8 mouse cellular contexts compared by ENCODE assay signal in genomic region chr2:30690307-30690706, GRCm38 (mm10).
DNase-seq lines count a peak whose midpoint lies in the region; ATAC-seq and TF ChIP-seq lines count a peak whose summit lies in the region.

No protein-coding gene starts in this region.

- TF ChIP-seq CTCF in thymus, adult 2 months (IDR thresholded peaks at IDR 0.05; ENCODE audit: borderline replicate concordance, control insufficient read depth, extremely low read depth, insufficient read depth, low read length, poor library complexity) = no peak
- no peak for TF ChIP-seq CTCF in hindbrain, postnatal 0 days (IDR thresholded peaks at IDR 0.05; ENCODE audit: low read depth)

- H3K36me3 ChIP-seq in thymus, adult 2 months (ENCODE audit: control insufficient read depth, insufficient read depth, low read length) = no peaks in the 10 kb centered on the region
- no peaks in the 10 kb centered on the region for H3K36me3 ChIP-seq in hindbrain, postnatal 0 days (ENCODE audit: insufficient read depth, low read length)
- H3K36me3 ChIP-seq in liver, embryonic 12.5 days = no peaks in the 10 kb centered on the region

- no peak overlapping the region for H3K4me2 ChIP-seq in hindbrain, postnatal 0 days (ENCODE audit: low read depth, low read length)
- no peak overlapping the region for H3K4me2 ChIP-seq in liver, embryonic 12.5 days

- no peak overlapping the region for H3K27ac ChIP-seq in thymus, adult 2 months (ENCODE audit: control insufficient read depth, insufficient read depth, low read length)
- H3K27ac ChIP-seq in hindbrain, postnatal 0 days = peak overlapping the region; percentile 95
- 0 out of 2 replicates have a peak overlapping the region, but pooled peaks have one; percentile 48 for H3K27ac ChIP-seq in liver, embryonic 12.5 days

- no peaks in the 10 kb centered on the region for H3K9me3 ChIP-seq in hindbrain, postnatal 0 days (ENCODE audit: low read length)
- H3K9me3 ChIP-seq in liver, embryonic 12.5 days (replicated peaks) = no peaks in the 10 kb centered on the region

- no peak for TF ChIP-seq POLR2A in thymus, adult 2 months (IDR thresholded peaks at IDR 0.05; ENCODE audit: control insufficient read depth, extremely low read depth, insufficient read depth, low read length, poor library complexity)

- H3K9ac ChIP-seq in hindbrain, postnatal 0 days (replicated peaks; ENCODE audit: low read length) = no peak overlapping the region
- H3K9ac ChIP-seq in liver, embryonic 12.5 days = no peak overlapping the region

- H3K4me1 ChIP-seq in thymus, adult 2 months (replicated peaks; ENCODE audit: control insufficient read depth, insufficient read depth, low read length) = peaks cover 56% of the 10 kb centered on the region
- peaks cover 41% of the 10 kb centered on the region for H3K4me1 ChIP-seq in hindbrain, postnatal 0 days (ENCODE audit: insufficient read depth, low read length)
- H3K4me1 ChIP-seq in liver, embryonic 12.5 days = peaks cover 44% of the 10 kb centered on the region

- 64% methylated on average over 11 of the region's 11 CpGs for WGBS in thymus, adult 2 months
- 80% methylated on average over 11 of the region's 11 CpGs for WGBS in hindbrain, postnatal 0 days
- 28% methylated on average over 11 of the region's 11 CpGs for WGBS in liver, embryonic 12.5 days (ENCODE audit: insufficient replicate concordance)

- ATAC-seq in hindbrain, postnatal 0 days = no peak
- ATAC-seq in liver, embryonic 12.5 days = no peak

- H3K4me3 ChIP-seq in thymus, adult 2 months (ENCODE audit: control insufficient read depth, insufficient read depth, low read length) = no peak overlapping the region
- H3K4me3 ChIP-seq in hindbrain, postnatal 0 days (ENCODE audit: low read length) = no peak overlapping the region
- H3K4me3 ChIP-seq in liver, embryonic 12.5 days = no peak overlapping the region

- intact Hi-C loops in gastrocnemius, postnatal 14 days (cut with DNase I; ENCODE audit: low total_unique reads) = no loop called here

- H3K27me3 ChIP-seq in thymus, adult 2 months (ENCODE audit: control insufficient read depth, insufficient read depth, low read length) = no peaks in the 10 kb centered on the region
- no peaks in the 10 kb centered on the region for H3K27me3 ChIP-seq in hindbrain, postnatal 0 days (ENCODE audit: insufficient read depth, low read length)
- H3K27me3 ChIP-seq in liver, embryonic 12.5 days (replicated peaks) = peaks cover 65% of the 10 kb centered on the region

- peak; percentile 30 for DNase-seq in thymus, adult 2 months
- no peak for DNase-seq in thymus, postnatal 10 days (ENCODE audit: low spot score in 2 of 2)
- peak; percentile 60 for DNase-seq in gastrocnemius, postnatal 14 days
- DNase-seq in hindbrain, postnatal 0 days (ENCODE audit: low spot score) = no peak
- peak; percentile 82 to 86 for DNase-seq in monocyte, adult 2 months (ENCODE audit: low read depth in 1 of 2, low spot score in 2 of 2)
- DNase-seq in cerebellum, adult 8-10 months = no peak
- no peak for DNase-seq in ovary, postnatal 10 days (ENCODE audit: low spot score)

Comparison
In these comparisons a context has a peak if more than half of its experiments do, and no peak if none do; other contexts are left out.
1. DNase-seq: peak in thymus, adult 2 months (single experiment), gastrocnemius, postnatal 14 days (single experiment) and monocyte, adult 2 months (2 of 2); none in thymus, postnatal 10 days (0 of 2), hindbrain, postnatal 0 days (single experiment), cerebellum, adult 8-10 months (single experiment) and ovary, postnatal 10 days (single experiment).